Mouse (Mus musculus) neutrophil, adult 83 days (primary cell): ENCODE results near the gene S100a9. TPM values are rescaled to one million over a fixed set of nuclear protein-coding genes. Genes with fewer than 3 reads are reported as not detected.

Source experiments
- total RNA-seq, 2 experiments: library from RNA; stranded (reverse); gene quantifications; one replicate each; pipeline ENCODE4 v1.2.4; 2023

The S100a9 gene
- over 10,000 TPM; 54,611 to 54,778 TPM for total RNA-seq

DNA sequence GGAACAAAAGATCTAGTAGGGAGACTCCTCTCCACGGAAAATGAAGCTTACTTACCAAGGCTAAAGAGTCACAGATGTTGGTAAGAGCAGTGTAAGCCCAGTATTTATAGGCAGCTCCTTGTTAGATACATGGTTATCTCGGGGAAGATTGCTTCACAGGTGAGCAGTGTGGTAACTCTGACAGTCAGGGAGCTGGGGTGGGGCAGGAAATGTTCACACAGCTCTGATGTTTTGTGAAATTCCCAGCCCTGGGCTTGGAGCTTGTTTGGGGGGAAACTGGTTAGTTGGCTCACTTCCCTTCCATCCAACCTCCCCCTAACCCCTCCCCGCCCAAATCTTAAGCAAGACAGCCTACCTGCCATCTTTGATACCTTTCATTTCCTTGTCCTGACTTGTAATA is at the start of gene S100a9:
Gene S100a9 (minus strand): TSS at position 109 of the 400 bp plus-strand sequence.

DNA sequence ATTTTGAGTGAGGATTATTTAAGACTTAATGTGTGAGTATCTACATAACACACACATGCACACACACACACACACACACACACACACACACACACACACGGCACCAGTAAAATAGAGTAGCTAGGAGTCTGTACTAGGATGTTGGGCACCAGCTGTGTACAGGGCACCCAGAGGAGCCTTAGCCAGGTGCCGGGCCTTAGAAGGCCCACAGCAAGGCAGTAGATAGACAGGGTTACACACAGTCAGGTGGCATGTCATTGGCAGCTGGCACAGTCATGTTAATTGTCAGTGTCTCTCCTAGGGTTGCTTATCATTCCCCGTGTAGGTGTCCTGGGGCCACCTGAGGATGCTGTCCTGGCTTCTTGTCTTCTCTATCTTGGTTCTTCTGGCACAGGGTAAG is 31.1 kb upstream of the S100a9 start, which contains the start of gene Pglyrp4:
Gene Pglyrp4 (plus strand): TSS at position 301 of the 400 bp plus-strand sequence.

DNA sequence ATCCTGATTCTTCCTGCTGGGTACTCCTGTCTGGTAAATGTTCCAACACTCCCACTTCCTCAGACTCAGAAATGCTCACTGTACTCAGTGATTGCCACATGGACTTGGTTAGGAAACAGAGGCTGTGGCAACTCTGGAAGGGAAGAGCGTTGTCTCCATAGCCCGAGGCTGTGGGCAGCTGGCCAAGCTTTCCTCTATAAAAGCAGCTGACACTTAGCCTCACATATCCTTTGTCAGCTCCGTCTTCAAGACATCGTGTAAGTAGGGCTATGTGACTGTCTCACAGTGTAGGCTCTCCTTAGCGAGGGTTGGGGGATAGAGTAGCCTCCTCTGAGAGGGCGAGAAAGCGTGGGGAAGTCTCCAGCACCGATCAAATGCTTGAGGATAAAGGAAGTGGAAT is 26.7 kb downstream of the S100a9 start, which contains the start of gene S100a8:
Gene S100a8 (plus strand): TSS at position 133 of the 400 bp plus-strand sequence.

GRCm38 (mm10) chr3:90653717-90654116 is 41.8 kb downstream of the S100a9 start, which contains the start of gene S100a7a:
Gene S100a7a (plus strand): TSS chr3:90654017.

Other genes with a start within 250 kb of the S100a9 start
- gene Npr1, start 229.9 kb downstream of the S100a9 start, total RNA-seq = under 1 TPM; 0.15 to 0.53 TPM
- gene Ilf2, start 219.6 kb downstream of the S100a9 start, total RNA-seq = 10 to 100 TPM; 50.7 to 54.7 TPM
- gene Snapin, start 204.7 kb downstream of the S100a9 start, total RNA-seq = 10 to 100 TPM; 28.2 to 32.1 TPM
- 10 to 100 TPM; 70.6 to 81.8 TPM for gene Chtop, start 186.2 kb downstream of the S100a9 start, total RNA-seq
- 10 to 100 TPM; 23.2 to 23.6 TPM for gene S100a1, start 181.3 kb downstream of the S100a9 start, total RNA-seq
- 10 to 100 TPM; 36.7 to 40.7 TPM for gene S100a13, start 181.3 kb downstream of the S100a9 start, total RNA-seq
- gene S100a14, start 168.9 kb downstream of the S100a9 start, total RNA-seq = under 1 TPM in 1 of 2 experiments, not detected in 1; 0.40 TPM
- under 1 TPM in 1 of 2 experiments, not detected in 1; 0.39 TPM for gene S100a16, start 158.5 kb downstream of the S100a9 start, total RNA-seq
- 1 to 10 TPM; 5.9 to 6.6 TPM for gene S100a3, start 135.1 kb downstream of the S100a9 start, total RNA-seq
- 1 to 10 TPM in 1 of 2 experiments, not detected in 1; 2.9 TPM for gene S100a2, start 105.5 kb downstream of the S100a9 start, total RNA-seq
- gene Gm42674, start 93.8 kb downstream of the S100a9 start, total RNA-seq = not detected
- 100 to 1,000 TPM; 351 to 397 TPM for gene S100a4, start 92.0 kb downstream of the S100a9 start, total RNA-seq
- not detected for gene S100a5, start 87.2 kb downstream of the S100a9 start, total RNA-seq
- 1,000 to 10,000 TPM; 1,195 to 1,254 TPM for gene S100a6, start 82.8 kb downstream of the S100a9 start, total RNA-seq
- 1 to 10 TPM; 1.6 to 2.2 TPM for gene S100a7a, start 41.7 kb downstream of the S100a9 start, total RNA-seq
- over 10,000 TPM; 45,493 to 45,678 TPM for gene S100a8, start 26.7 kb downstream of the S100a9 start, total RNA-seq
- gene Pglyrp4, start 31.2 kb upstream of the S100a9 start, total RNA-seq = 1 to 10 TPM in 1 of 2 experiments, under 1 TPM in 1; 0.71 to 1.4 TPM
- gene Gm5849, start 82.2 kb upstream of the S100a9 start, total RNA-seq = not detected